Mouse (Mus musculus) cerebellum, adult 2 months (tissue): ENCODE results near the gene Tmem56.

Source experiments
- CTCF ChIP-seq: fragments of 200-500 bp; IDR thresholded peaks from 2 replicates; pipeline ENCODE4 v1.5.1; 2011; ENCODE audit warnings: low read depth, mild to moderate bottlenecking, control low read depth, low read length, moderate library complexity, borderline replicate concordance; ENCODE audit not compliant: insufficient read depth
- POLR2A ChIP-seq: fragments of 200-500 bp; IDR thresholded peaks from 2 replicates; pipeline ENCODE4 v1.6.1; 2011; ENCODE audit warnings: low read length, control low read depth, borderline replicate concordance; ENCODE audit not compliant: insufficient read depth

GRCm38 (mm10) chr3:121306641-121307040, 23.7 kb upstream of the Tmem56 start:
- peak; percentile 32; the same call in 1 of the 2 replicates for TF ChIP-seq CTCF
- no peak for TF ChIP-seq POLR2A
